Mouse (Mus musculus) thymus, postnatal 14 days (tissue): ENCODE data around the gene Pole2.
A peak's percentile ranks its signal among the peaks of the same experiment; 100 is the strongest.

ENCODE experiments used
- DNase-seq: peaks from one replicate; pipeline ENCODE4 v3.0.0; 2021

Gene Pole2

DNA sequence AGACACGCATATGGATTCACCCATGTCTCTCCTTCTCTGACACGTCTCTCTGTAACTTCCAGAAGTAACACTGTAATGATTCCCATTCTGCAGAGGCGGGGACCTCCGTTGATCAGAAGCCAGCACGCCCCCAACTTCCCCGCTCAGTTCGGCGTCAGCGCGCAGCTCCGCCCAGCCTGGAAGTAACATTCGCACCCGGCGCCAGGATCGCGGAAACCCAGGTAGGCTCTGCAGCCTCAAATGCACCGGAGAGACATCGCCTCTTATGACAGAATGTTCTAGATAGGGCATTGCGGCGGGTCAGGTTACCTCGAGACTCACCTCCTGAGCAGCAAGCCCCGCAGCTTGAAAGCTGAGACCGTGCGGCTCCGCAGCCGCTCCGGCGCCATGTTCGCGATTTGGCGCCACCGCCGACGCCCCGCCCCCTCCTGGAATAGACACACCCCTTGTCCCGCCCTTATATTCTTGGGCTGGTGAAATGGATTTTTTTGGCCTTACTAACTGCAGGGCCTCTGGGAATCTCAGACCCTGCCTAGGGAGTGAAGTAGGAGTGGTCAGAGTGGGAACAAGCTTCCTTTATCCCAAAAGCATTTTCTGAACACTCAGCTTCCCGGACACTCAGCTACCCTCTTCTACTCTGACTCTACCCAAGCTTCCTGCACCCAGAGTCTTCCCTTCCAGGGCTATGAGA lies at the start of gene Pole2:
TSS of gene Pole2 (minus strand) at position 420 of the 691 bp plus-strand sequence.
- peak; percentile 88 for DNase-seq

DNA sequence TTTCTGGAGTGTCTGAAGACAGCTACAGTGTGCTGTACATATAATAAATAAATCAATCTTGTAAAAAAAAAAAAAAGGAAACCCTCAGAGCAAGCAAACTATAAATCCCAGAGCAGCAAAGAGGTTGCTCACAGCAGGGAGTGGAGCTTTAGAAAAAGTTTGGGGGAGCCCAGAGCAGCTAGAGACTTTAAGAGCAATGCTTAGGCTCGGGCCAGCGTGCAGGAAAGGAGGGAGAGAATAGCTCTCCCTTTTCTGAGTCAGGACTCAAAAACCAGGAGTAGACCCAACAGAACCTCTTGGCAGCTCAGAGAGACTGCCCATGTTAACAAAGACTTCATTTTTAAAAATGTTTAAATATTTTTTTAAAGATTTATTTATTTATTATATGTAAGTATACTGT lies 41.0 kb upstream of the Pole2 start:
- no peak for DNase-seq

DNA sequence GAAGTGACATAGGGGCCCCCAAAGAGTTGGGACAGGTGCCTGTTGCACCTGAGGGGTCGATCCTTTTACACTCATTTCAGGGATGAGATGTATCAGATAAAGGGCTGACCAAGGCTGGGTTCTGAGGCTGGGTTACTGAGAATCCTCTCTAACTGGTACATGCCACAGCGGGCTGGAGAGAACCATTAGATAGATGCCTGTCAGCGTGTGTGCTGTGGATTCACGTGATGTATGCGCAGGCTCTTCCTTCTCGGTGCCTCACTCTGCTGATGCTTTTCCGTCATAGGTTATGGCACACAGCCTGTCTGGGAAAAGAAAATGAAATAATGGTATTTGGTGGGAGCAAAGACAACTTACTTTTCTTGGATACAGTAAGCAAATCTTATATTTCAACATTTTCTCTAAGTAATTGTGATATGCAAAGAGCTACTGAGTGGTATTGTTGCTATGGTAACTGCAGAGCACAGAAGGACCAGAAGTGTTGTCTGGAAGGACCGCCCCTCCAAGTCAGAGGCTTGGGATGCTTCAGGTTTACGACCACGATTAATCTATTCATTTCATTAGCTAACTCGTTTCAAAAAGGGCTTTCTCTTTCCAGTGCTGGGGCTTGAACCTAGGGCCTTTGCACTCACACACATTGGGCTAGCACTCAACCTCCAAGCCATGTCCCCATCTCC lies 40.1 kb upstream of the Pole2 start:
- no peak for DNase-seq

DNA sequence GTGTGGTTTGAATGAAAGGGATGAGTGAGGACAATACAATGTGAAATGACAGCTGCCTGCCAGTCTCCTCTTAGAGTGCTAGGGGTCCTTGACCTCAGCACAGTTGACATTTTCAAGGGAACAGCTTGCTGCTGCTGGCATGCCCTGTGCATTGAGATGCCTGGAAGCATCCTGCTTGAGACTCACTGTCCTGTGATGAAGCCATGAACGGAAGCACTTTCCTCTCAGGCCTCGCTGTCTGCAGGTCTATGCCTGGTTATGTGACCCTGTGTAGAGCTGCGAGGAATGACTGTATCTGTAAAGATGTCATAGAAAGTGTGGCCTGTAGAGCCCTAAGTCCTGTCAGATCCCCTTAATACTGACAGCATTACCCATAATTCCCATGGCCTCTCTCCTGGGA lies 37.0 kb upstream of the Pole2 start:
- no peak for DNase-seq

DNA sequence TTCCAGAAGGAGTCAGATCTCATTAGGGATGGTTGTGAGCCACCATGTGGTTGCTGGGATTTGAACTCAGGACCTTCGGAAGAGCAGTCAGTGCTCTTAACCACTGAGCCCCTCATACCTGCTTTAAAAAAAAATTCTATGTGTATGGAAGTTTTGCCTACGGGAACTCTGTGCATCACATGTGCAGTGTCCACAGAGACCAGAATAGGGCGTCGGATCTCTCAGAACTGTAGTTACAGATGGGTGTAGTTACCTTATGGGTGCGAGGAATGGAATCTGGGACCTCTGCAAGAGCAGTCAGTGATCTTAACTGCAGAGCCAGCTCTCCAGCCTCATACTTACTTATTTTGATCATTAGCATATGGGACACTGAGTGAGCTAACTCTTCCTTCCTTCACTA lies 34.3 kb upstream of the Pole2 start:
- DNase-seq, result no peak

DNA sequence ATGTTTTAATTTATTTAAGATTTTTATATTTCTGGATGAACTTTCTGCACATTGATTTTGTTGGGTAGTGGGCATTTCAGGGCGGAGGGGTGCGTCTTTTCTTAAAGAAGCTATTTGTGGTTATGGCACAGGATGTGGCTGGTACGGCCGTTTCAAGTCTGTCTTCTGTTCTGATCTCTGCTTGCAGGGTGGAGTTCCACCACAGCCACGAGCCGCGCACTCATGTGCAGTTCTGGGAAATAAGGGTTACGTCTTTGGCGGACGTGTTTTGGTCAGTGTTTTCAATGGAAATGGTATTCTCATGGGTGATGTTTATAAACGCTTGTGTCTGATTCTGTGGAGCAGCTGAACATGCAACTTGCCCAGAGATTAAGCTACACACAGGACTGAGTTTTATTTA lies 29.8 kb upstream of the Pole2 start:
- DNase-seq, result peak; percentile 67

DNA sequence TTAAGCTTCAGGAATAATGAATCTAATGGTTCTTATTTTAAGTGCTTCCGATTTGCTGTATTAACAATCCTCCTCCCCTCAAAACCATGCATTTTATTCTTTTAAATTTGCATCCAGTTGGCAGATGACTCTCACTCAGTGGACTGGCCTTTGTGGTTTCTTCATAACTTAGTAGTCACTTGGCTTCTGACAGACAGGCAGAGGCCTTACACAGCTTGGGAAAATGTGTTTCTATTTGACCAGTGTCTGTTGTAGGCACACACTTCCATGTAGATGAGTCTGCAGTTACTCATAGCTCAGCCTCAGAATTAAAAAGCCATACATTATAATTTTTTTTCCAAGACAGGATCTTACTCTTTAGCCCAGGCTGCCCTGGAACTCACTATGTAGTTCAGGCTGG lies 25.8 kb upstream of the Pole2 start:
- no peak for DNase-seq

DNA sequence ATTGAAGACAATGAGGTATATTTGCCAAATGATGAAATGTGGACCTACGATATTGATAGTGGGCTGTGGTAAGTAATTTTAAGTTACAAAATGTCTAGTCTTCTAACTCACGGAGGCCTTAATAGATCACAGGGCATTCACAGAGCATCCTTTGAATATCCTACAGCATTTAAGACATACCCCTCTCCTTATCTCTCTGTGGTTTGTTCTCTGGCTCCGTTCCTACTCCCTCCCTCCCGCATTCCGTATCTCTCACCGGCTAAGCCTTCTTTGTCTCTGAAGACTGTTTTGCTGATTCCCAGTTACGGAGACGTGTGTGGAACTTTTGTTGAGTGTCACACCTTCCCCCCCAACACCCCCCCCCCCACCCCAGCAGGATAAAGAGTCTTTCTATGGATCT lies 22.8 kb upstream of the Pole2 start:
- DNase-seq, result no peak

DNA sequence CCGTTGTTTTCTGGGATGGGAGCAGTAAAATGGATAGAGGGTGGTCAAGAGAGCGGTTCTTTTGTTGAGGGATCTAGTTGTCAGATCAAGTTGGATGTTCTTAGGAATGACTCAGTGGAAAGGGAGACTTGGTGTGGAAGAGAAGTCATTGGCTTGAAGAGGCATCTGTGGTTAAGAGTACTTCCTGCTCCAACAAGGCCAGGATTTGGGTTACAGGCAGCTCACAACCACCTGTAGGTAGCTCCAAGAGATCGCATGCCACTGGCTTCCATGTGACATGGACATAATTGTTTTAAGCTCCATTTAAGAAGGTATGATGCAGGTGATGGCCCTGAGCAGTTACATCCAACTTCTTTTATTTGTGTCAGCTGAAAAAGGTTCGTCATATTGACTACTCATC lies 21.8 kb upstream of the Pole2 start:
- no peak for DNase-seq

DNA sequence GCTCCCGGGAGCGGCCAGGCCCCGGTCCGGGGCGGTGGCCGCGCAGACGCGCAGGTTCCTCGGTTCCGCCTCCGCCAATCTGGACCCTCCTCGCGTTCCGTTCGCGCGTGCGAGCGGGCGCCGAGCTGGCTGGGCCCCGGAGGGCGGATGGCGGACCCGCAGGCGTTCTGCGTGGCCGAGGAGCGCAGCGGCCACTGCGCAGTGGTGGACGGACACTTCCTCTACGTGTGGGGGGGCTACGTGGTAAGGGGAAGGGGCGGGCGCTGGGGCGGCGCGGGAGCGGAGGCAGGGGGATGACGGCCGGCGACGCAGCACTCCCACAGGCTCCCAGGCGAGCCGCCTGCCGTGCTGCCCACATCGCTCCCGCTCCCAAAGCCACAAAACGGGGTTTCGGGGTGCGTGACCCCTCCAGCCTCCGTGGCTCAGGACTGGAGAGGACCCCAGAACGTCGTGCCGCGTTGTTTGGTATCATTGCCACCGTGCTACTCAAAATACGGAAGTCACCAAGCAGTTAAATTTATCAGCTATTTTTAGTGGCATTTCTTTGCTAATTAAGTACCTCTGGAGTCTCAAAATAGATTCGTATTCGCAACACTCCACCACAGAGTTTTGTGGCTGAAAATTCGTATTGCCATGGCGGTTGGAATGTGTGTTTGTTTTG lies 13.9 kb upstream of the Pole2 start:
- DNase-seq, result peak; percentile 55

DNA sequence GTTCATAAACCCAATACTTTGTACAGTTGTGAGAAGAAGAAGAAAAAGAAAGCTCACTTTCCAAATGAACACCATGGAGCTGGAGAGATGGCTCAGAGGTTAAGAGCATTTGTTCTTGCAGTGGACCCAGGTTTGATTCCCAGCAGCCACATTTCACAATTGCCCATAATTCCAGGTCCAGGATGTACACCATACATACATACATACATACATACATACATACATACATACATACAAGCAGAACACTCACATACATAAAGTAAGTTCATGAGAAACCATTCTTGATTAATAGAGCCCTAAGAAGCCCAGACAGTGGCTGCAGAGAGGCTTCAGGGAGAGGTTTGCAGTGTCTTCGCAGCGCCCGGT lies 13.4 kb upstream of the Pole2 start:
- DNase-seq, result no peak

DNA sequence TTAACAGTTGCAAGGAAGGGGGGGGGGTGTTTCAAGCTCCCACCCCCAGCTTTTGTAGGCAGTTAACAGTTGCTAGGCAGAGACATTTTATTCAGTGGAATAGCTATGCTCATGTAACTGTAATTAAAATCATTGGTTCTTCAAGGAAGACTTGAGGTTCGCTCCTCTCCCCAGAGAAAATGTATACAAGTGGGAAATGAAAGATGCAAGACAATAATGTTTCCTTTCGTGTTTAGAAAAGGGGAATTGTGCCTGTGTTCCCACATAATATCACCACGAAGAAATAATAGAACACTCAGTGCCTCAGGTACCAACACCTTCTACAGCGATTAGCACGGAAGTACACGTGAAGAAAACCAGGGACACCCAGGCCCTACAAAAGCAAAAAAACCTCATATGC lies 12.9 kb upstream of the Pole2 start, which contains the start of gene Klhdc1:
TSS of gene Klhdc1 (plus strand) at position 301 of the 400 bp plus-strand sequence.
- no peak for DNase-seq

DNA sequence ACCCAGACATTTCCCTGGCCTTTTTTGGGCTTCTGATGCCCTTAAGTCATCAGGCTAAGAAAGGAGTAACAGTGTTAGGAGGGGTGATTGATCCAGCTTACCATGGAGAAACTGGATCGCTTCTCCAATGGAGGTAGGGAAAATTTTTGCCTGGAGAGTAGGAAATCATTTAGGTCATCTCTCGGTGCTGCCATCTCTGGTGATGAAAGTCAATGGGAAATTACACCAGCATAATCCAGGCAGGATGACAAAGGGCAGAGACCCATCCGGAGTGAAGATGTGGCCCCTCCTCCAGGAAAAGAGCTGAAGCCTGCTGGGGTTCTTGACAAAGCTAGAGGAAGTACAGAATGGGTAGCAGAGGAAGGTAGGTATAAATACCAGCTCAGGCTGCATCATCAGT lies 10.3 kb upstream of the Pole2 start:
- no peak for DNase-seq

DNA sequence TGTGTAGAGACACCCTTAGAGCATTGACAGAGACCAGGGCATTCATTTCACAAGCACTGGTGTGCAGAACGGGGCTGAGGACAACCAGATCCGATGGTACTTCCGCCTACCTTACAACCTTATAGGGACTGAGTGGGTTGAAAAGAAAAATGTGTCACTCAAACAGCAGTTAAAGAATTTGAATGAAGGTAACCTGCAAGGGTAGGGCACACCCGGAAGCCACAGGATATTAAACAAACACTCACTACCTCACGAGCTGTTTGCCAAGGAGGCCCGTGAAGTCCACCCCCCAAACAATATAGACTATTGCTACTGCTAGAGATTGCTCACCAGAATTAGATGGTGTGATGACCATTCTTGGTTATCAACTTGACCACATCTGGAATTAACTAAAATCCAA lies 7.8 kb upstream of the Pole2 start:
- DNase-seq, result no peak

DNA sequence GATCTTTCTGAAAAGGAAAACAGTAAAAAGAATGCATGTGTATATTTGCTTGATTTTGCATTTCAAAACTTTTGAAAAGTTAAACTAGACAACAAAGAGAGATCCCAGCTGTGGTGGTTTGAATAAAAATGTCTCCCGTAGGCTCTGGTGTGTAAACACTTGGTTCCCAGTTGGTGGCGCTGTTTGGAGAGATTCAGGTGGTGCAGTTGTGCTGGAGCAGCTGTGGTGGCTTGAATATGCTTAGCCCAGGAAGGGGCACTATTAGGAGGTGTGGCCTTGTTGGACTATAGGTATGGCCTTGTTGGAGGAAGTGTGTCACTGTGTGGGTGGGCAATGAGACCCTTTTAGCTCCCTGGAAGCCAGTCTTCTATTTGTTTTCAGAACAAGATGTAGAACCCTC lies 1.3 kb upstream of the Pole2 start:
- peak; percentile 41 for DNase-seq

DNA sequence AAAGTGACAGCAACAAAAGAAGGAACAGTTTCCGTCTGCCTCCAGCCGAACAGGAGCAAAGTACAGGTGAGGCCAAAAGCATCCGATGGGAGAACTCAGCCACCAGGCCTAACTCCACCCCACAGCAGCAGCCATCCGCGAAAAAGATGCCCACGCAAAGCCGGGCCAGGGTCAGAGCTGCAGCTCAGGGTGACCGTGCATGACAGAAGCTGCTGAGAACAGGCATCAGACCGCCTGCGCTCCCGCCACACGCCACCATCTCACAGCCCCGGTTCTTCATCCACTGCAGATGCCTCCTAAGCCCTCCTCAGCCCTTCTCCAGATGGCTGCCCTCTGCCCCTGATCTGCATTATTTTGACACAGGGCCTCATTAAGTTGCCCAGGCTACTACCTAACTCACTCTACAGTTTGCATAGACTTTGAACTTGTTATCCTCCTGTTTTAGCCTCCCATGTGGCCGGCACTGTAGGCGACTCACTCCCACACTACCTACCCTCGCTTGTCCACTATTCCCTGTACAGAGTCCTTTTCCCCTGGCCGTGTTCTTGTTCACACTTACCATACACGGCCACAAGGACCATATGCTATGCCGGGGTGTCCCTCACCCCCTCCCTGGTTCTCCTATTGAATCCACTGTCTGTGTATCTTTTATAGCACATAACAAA lies 7.2 kb downstream of the Pole2 start:
- no peak for DNase-seq

DNA sequence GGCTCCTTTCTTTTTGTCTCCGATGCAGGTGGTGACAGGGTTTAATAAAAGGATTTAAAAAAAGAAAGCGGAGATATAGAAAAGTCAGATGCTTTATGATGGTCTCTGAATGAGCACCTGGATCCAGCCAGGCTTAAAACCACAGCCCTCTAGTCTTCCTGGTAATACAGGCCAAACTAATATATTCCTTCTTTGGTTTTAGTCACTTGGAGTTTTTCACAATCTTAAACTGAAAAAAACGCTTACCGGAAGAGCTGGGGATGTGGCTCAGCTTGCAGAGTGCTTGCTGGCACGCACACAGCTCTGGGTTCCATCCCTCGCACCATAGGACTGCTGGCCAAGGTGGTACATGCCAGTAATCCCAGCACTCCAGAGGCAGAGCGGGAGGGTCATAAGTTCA lies 11.4 kb downstream of the Pole2 start:
- no peak for DNase-seq

DNA sequence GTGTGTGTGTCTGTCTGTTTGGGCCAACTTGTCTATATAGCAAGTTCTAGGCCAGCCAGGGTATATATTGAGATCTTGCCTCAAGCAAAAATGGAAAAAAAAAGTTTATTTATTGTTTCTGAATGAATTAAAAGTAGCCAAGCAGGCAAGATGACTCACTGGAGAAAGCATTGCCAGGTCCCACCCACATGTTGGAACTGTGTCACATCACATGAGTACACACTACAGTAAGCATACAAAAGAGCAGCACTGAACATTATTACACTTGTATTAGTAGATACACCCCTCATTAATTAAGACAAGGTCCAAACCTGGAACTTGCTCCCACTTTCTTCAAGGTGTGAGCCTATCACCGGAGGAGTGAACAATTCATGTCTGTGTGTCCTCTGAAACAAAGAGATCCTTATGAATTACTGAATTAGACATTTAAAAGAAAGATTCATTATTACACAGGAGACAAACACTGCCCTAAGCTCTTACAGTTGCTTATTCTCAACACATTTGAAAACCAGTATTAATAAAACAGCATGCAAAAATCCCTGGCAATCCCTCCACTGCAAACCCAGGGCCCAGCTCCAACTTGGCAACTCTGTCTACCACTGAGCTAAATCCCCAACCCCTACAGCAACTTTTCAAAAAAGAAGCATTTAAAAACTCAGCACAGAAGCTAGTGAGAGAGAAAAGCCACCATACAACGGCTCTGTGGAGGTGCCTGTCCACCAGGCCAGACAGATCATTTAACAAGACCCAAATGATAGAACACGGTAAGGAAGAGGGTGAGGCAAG lies 12.8 kb downstream of the Pole2 start:
- DNase-seq, result no peak

DNA sequence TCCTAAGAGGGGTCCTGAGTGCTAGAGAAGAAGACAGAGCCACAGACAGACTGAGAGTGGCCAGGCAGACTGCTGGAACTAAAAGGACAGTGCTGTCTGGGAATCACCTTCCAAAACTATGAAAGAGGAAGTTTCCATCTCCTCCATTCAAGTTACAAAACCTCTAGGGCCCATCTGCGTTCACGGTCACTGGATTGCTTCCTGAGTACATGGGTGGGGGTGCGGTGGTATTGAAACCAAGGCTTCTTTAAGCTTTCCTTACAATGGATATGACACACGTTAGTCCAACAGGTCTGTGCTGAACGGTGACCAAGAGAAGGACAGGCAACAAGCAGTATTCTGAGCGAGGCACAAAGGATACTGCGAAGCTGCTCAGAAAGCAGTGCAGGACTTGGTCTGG lies 13.6 kb downstream of the Pole2 start:
- DNase-seq, result no peak

DNA sequence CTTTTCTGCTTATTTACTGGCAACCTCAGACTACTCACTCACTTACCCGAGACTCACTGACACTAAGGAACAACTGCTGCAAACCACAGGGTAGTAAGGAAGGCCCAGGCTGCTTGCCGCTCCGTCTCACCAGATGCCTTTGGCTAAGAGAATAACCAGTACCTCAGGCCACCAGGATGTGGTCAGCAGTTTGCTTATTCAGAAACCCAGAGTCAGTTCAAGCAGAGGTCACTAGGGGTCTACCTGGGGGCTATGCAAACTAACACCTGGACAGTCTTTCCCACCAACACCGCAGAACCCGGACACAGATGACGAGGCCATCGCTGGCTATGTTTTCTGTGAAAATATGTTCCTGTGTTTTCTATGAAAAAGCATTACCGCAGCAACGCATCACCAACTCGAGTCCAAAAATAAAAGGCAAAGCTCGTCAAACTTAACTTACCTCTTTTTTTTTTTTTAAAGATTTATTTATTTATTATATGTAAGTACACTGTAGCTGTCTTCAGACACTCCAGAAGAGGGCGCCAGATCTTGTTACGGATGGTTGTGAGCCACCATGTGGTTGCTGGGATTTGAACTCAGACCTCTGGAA lies 14.7 kb downstream of the Pole2 start:
- no peak for DNase-seq

DNA sequence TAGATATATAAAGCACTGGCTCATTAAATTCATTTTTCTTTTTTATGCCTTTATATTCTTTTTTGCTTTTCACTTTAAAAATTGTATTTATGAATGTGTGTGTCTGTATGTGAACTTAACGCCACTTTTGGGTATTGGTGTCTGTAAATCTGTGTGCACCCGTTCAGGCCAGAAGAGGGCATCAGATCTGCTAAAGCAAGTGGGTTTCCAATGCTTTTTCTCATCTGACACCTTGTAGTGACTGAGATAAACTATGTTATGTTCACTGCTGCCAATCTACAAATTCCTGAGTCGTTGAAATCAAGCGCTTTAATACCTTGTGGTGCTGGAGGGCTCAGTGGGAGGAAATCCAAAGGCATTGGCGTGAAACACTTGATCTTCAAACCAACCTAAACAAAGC lies 16.9 kb downstream of the Pole2 start:
- peak; percentile 29 for DNase-seq
